Mouse (Mus musculus): ENCODE data around the gene Thsd7a. TPM values are rescaled to one million over a fixed set of nuclear protein-coding genes. Genes with fewer than 3 reads are reported as not detected.

Gene Thsd7a
- polyA plus RNA-seq, 1 experiment from 2014 or later: 2.7 TPM

DNA sequence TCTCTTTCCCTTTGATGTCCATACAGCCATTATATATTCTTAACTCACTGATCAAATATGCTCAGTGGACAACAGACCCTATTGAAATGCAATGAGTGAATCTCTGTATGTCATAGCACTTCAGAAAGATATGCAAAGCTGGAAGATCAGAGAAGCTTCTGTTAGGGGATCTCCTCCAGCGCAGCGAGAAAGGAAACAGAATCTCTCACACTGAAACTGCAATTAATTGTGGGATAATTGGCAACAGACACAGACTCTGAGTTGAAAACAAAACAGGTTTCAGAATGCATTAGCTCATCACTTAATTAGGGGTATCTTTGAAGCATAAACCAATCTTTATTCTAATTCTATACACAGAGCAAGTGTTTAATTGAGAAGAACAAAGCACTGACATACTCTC lies 146.3 kb downstream of the Thsd7a start:
- 70% methylated on average over 2 of the region's 2 CpGs for WGBS
- H3K9me3 ChIP-seq: no peaks in the 10 kb centered on the region
- H3K4me3 ChIP-seq: no peak overlapping the region
- no peaks in the 10 kb centered on the region for H3K4me1 ChIP-seq
- no peaks in the 10 kb centered on the region for H3K27me3 ChIP-seq (ENCODE audit: insufficient read depth, poor library complexity, severe bottlenecking)
- no peak overlapping the region for H3K27ac ChIP-seq
- no peak for DNase-seq (ENCODE audit: low spot score)
- H3K36me3 ChIP-seq: no peaks in the 10 kb centered on the region

DNA sequence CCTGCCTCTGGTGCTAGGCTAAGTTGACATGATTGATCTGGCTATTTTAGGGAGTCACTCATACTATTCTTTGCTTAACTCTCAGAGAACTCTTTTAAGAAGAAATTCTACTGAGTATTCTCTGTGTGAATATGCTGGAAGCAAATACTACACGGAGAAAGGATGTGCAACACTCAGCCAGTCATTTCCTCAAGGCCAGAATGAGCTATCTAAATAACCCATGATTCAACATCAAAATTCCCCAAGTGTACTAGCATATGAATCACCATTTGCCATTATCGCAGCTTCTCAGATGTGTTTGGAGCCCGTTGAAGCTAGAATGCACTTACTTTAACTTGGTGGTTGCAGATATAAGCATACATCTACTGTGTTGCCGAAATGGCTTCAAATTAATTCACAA lies 147.0 kb downstream of the Thsd7a start:
- Histone ChIP-seq H3K4me1 (no peaks in the 10 kb centered on the region), H3K4me3 (no peak overlapping the region), H3K27ac (no peak overlapping the region), H3K27me3 (ENCODE audit: insufficient read depth, poor library complexity, severe bottlenecking) (no peaks in the 10 kb centered on the region), H3K9me3 (no peaks in the 10 kb centered on the region), H3K36me3 (no peaks in the 10 kb centered on the region)
- 84% methylated on average over 4 of the region's 4 CpGs for WGBS
- no peak for DNase-seq (ENCODE audit: low spot score)

DNA sequence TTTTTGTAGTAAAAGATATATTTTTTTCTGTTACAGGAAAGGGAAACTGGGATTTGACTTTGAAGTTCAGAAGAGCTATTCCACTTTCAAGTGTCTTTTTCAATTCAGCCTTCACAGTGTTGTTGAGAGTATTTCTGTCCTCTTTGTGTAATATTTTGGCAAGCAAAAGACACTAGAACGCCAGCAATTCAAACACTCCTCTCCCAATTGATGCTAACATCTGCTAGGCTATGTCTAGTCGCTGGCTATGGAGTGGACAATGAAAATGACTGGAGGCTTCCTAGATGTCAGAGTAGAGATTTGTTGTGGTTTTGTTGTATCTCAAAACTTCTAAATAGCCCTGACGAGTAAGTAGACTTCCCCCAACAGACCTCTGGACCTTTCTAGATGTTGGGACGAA lies 164.8 kb downstream of the Thsd7a start:
- Histone ChIP-seq H3K27ac (no peak overlapping the region), H3K36me3 (no peaks in the 10 kb centered on the region), H3K4me3 (no peak overlapping the region), H3K4me1 (no peaks in the 10 kb centered on the region), H3K27me3 (ENCODE audit: insufficient read depth, poor library complexity, severe bottlenecking) (no peaks in the 10 kb centered on the region), H3K9me3 (no peaks in the 10 kb centered on the region)
- 80% methylated on average over 4 of the region's 4 CpGs for WGBS
- DNase-seq (ENCODE audit: low spot score): no peak

DNA sequence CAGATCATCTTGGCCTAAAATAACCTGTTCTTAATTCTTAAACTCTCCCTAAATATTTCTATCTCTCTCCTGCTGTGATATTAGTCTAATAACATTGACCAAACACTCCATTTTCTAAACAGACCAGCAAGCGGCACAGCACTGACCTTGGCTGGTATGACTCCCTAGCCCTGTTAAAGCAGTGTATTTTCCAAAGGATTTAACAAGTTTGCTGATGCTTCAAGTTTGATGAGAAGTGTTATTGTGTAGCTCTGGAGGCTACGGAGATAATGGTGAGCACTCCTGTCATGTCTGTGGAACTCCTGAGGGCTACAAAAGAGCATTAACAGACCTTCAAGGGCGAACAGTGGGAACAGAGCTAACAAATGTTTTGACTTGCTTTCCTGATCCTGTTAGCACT lies 168.1 kb downstream of the Thsd7a start:
- DNase-seq (ENCODE audit: low spot score): no peak
- WGBS: 23% methylated on average over 3 of the region's 3 CpGs

DNA sequence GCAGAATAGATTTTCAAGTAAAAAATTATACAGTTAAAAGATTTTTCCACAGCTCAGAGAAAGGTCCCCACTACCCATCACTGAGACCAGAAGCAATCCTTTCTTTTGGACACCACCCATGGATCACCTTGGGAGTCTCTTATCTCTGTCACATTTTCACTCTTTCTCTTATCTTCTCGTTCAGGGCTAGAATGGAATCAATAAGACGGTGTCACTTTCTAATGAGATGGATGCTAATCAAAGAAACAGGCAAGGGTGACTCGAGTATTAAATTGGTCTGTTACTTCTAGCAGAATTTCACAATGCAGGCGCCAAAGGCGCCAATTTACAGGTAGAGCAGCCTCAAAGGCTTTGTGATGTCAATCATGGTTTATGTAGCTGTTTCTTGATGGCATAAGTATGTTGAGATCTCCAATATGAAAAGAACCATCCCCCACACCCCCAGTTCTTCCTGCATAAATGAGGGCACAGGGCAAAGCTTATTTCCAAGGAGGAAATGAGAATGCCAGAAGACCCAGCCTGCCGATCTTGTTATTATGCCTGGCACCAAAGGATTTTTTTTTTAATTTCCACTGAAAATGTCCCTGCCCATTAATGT lies 173.5 kb downstream of the Thsd7a start:
- Histone ChIP-seq H3K36me3 (no peaks in the 10 kb centered on the region), H3K9me3 (no peaks in the 10 kb centered on the region), H3K4me1 (no peaks in the 10 kb centered on the region), H3K4me3 (no peak overlapping the region), H3K27me3 (ENCODE audit: insufficient read depth, poor library complexity, severe bottlenecking) (no peaks in the 10 kb centered on the region), H3K27ac (no peak overlapping the region)
- whole genome bisulfite sequencing: 52% methylated on average over 6 of the region's 6 CpGs
- no peak for DNase-seq (ENCODE audit: low spot score)

More for the DNA sequence above, 168.1 kb downstream of the Thsd7a start:
- no peak overlapping the region for H3K4me3 ChIP-seq
- no peaks in the 10 kb centered on the region for H3K9me3 ChIP-seq
- H3K36me3 ChIP-seq: no peaks in the 10 kb centered on the region
- H3K27me3 ChIP-seq (ENCODE audit: insufficient read depth, poor library complexity, severe bottlenecking): no peaks in the 10 kb centered on the region
- no peak overlapping the region for H3K27ac ChIP-seq
- no peaks in the 10 kb centered on the region for H3K4me1 ChIP-seq

DNA sequence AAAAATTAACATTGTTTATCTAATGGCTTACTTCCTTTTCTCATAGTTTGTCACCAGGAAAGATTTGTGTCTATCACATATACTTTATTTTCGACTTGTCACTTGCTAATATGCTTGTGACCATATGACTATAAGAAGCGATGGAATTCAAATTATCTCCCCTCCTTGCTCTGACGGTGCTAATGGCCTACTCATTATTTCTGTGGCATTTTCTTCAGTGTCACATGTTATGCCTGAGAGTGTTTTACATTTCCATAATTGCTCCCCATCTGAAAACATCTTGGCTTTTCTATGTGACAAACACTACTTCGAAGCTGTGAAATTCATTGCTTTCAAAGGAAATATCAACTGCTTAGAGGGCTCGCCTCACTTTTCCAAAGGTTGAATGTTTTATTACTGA lies 177.0 kb downstream of the Thsd7a start:
- no peak for DNase-seq (ENCODE audit: low spot score)
- WGBS: 81% methylated on average over 5 of the region's 5 CpGs
- no peak overlapping the region for H3K4me3 ChIP-seq
- no peaks in the 10 kb centered on the region for H3K4me1 ChIP-seq
- H3K27ac ChIP-seq: no peak overlapping the region
- no peaks in the 10 kb centered on the region for H3K9me3 ChIP-seq
- no peaks in the 10 kb centered on the region for H3K27me3 ChIP-seq (ENCODE audit: insufficient read depth, poor library complexity, severe bottlenecking)
- no peaks in the 10 kb centered on the region for H3K36me3 ChIP-seq

DNA sequence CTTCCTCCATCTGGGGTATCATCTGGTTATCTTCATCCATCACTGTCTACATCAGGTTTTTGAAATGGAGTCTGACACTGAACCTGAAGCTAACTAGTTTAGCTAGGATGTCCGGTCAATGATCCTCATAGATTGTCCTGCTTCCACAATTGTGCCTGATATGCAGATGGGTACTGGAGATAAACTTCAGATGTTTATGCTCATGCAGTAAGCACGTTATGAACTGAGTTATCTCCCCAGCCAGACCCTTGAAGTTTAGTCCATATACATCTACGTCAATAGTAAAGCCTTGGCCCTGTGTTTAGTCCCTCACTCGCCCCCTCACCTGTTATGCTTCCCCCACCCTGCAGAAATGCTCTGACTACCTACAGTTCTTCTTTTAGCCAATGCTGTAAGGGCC lies 184.1 kb downstream of the Thsd7a start:
- WGBS: 85% methylated on average over 4 of the region's 4 CpGs
- no peak overlapping the region for H3K4me3 ChIP-seq
- H3K27me3 ChIP-seq (ENCODE audit: insufficient read depth, poor library complexity, severe bottlenecking): no peaks in the 10 kb centered on the region
- no peaks in the 10 kb centered on the region for H3K4me1 ChIP-seq
- H3K9me3 ChIP-seq: no peaks in the 10 kb centered on the region
- no peaks in the 10 kb centered on the region for H3K36me3 ChIP-seq
- DNase-seq (ENCODE audit: low spot score): no peak
- no peak overlapping the region for H3K27ac ChIP-seq

DNA sequence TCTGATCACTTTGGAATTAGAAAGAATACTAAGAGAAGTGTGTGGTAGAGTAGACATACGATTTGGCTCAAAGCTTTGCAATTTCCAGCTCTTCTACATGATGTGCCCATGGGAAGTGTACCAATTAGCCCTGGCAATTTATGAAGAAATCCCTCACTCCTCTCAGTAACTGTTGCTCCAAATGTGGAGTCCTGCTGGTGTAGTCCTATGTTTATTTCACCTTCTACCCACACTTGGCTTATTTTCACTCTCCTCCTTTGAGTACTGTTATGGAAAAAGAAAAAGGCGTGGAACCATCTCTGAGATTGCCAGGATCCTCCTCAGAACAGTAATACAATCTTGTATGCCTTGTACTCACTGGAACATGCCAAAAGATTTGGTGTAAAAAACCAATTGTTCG lies 186.9 kb downstream of the Thsd7a start:
- Histone ChIP-seq H3K27me3 (ENCODE audit: insufficient read depth, poor library complexity, severe bottlenecking) (no peaks in the 10 kb centered on the region), H3K4me3 (no peak overlapping the region), H3K36me3 (no peaks in the 10 kb centered on the region), H3K9me3 (no peaks in the 10 kb centered on the region), H3K4me1 (no peaks in the 10 kb centered on the region), H3K27ac (no peak overlapping the region)
- no peak for DNase-seq (ENCODE audit: low spot score)
- WGBS: 82% methylated on average over 3 of the region's 3 CpGs

DNA sequence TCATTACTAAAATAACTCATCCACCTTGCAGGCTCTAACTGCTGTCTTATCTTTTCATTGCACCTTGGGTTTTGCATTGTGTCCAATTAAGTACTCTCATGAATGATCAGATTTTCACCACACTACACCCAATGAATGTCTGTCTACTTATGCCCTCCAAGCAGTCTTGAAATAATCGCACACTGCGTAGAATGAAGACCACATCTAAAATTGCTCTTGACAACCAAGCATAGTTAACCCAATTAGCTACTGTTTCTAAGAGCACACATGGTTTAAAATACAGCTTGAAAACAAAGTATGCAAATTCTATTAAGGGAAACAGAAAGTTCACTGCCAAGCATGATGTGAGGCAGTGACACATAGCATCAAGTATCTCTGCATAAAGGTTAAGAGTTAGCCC lies 188.7 kb downstream of the Thsd7a start:
- no peaks in the 10 kb centered on the region for H3K27me3 ChIP-seq (ENCODE audit: insufficient read depth, poor library complexity, severe bottlenecking)
- H3K36me3 ChIP-seq: no peaks in the 10 kb centered on the region
- no peak for DNase-seq (ENCODE audit: low spot score)
- H3K9me3 ChIP-seq: no peaks in the 10 kb centered on the region
- H3K4me1 ChIP-seq: no peaks in the 10 kb centered on the region
- no peak overlapping the region for H3K27ac ChIP-seq
- WGBS: 88% methylated on average over 2 of the region's 2 CpGs
- no peak overlapping the region for H3K4me3 ChIP-seq

DNA sequence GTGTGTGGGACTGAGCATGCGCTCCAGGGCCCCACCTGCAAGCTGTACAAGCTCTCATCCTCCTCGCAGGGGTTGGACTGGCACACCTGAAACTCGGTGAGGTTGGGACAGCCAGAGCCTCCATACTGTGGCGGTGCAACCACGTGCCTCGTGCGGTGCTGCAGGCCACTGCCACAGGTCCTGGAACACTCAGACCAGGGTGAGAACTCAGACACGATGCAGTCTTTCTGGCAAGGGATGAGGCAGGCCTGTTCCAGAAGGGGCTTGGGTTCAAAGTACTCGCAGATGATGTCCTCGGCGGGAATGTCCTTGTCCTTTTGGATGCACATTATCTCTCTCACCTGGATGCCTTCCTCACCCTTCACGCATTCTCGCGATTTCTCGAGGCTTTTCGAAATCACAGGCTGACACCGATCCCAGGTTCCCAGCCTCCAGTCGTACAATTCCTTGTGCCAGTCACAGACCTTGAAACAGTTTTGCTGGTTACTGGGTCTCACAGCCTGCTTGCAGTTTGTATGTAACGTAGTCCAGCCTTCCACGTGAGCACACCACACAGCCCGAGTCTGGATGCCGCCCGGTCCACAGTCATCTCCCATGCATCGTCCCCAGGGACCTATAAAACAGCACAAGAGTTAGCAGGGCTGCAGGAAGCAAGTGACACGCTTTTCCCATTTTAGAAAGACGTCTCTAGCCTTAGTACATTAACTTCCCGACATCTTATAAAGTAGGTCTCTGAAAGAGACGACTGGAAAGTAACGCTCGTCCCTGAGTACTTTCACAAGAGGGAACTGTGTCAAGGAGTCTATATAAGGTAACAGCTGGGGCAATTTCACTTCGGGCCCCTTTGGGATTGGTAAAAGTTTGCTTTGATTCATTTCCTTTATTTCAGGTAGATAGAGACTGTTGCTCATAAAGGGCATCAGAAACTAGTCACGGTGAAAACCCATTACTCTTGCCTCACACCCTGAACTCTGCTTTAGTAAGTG lies 193.8 kb downstream of the Thsd7a start:
- no peaks in the 10 kb centered on the region for H3K9me3 ChIP-seq
- WGBS: 85% methylated on average over 32 of the region's 32 CpGs
- H3K27ac ChIP-seq: no peak overlapping the region
- H3K4me1 ChIP-seq: no peaks in the 10 kb centered on the region
- no peaks in the 10 kb centered on the region for H3K36me3 ChIP-seq
- no peaks in the 10 kb centered on the region for H3K27me3 ChIP-seq (ENCODE audit: insufficient read depth, poor library complexity, severe bottlenecking)
- no peak for DNase-seq (ENCODE audit: low spot score)
- H3K4me3 ChIP-seq: no peak overlapping the region

DNA sequence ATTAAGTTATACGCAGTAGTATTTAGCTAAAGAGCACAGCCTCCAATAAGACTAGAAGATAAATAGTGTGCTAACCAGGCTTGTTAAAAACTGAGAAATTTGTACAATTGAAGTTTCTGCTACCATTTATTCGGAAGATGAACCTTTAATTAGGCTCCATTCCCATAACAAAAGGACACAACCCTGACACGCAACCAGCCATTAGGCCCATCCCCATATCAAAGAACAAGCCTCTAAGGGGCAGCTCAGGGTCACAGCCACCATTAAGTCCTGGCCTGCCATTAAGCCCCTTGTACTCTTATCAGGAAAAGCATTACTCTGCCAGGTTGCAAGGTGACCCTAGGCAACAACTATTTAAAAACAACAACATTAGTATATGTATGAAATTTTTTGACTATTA lies 198.0 kb downstream of the Thsd7a start:
- no peaks in the 10 kb centered on the region for H3K4me1 ChIP-seq
- no peak overlapping the region for H3K27ac ChIP-seq
- H3K36me3 ChIP-seq: no peaks in the 10 kb centered on the region
- no peak overlapping the region for H3K4me3 ChIP-seq
- H3K27me3 ChIP-seq (ENCODE audit: insufficient read depth, poor library complexity, severe bottlenecking): no peaks in the 10 kb centered on the region
- WGBS: 81% methylated on average over 3 of the region's 3 CpGs
- no peaks in the 10 kb centered on the region for H3K9me3 ChIP-seq
- no peak for DNase-seq (ENCODE audit: low spot score)

DNA sequence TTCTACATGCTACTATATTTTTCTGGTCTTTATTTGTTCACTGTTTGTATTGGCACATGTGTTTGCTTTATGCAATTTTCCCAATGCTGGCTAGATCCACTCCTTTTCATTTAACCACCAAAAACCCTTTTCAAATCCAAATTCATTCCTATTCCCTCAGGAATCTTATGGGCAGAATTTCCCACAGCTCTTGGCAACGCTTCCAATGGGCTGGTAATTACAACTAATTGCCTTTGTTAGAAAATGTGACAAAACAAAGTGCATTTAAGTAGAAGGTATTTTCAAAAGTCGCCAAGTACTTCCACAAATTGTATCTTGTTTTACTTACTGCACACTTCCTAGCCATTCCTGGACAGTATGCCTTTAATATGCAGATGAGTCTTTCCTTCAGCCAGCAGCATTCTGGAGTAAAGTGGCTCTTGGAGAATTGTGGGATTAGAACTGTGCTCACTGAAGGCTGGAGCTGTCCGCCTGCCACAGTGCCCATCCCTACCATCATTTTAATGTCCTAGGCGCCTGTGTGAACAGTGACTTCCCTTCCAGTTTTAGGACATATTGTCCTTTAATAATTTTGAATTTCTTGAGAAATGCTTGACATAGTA lies 199.1 kb downstream of the Thsd7a start:
- Histone ChIP-seq H3K36me3 (no peaks in the 10 kb centered on the region), H3K27me3 (ENCODE audit: insufficient read depth, poor library complexity, severe bottlenecking) (no peaks in the 10 kb centered on the region), H3K27ac (no peak overlapping the region), H3K4me1 (no peaks in the 10 kb centered on the region), H3K4me3 (no peak overlapping the region), H3K9me3 (no peaks in the 10 kb centered on the region)
- WGBS: 67% methylated on average over 4 of the region's 4 CpGs
- no peak for DNase-seq (ENCODE audit: low spot score)

DNA sequence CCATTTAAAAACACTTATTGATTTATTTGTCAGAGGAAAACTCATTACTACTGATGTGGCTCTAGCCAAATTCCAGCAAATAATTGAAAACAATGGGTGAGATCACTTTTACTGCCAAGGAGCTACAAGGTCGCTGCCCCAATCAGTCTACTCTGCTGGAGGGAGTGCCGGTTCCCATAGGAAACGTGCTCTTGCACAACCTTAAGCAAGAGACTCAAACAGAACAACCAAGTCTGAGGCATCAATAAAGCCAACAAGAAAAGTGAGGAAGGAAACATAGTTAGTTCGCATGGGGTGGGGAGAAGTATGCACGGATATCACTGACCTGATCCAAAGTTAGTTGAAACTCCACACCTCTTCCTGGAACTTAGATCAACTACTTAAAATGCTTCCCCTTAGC lies 205.1 kb downstream of the Thsd7a start:
- Histone ChIP-seq H3K27me3 (ENCODE audit: insufficient read depth, poor library complexity, severe bottlenecking) (no peaks in the 10 kb centered on the region), H3K4me1 (no peaks in the 10 kb centered on the region), H3K36me3 (no peaks in the 10 kb centered on the region), H3K4me3 (no peak overlapping the region), H3K27ac (no peak overlapping the region), H3K9me3 (no peaks in the 10 kb centered on the region)
- DNase-seq (ENCODE audit: low spot score): no peak
- WGBS: 65% methylated on average over 5 of the region's 5 CpGs
